Mouse (Mus musculus) right cerebral cortex, postnatal 10 days (tissue): ENCODE measurements at regions not wholly inside any gene's neighbourhood (a gene's known extent, or its start where the extent isn't known, plus 50 kb on each side); places are given as distances from the start of the nearest gene placed in this dataset.
"Not testable (repeated sequence)": the region's sequence is repeated elsewhere in the genome, so short reads cannot be mapped to it uniquely, and the experiment has no call there.

ENCODE experiments used
- DNase-seq, 2 experiments: peaks; one replicate each; pipeline ENCODE4 v3.0.0; 2021; ENCODE audit warnings: low spot score in 2 of 2

- no peak for DNase-seq
These were observed 61.6 kb downstream of the Zxdb start for GRCm38 (mm10) chrX:94785983-94786382.

GRCm38 (mm10) chrX:94788331-94788920 lies 64.1 kb downstream of the Zxdb start:
- DNase-seq: no peak

GRCm38 (mm10) chrX:94796845-94797244 lies 72.5 kb downstream of the Zxdb start:
- DNase-seq: not testable (repeated sequence)

- not testable (repeated sequence) for DNase-seq
These were observed 73.2 kb downstream of the Zxdb start for GRCm38 (mm10) chrX:94797348-94798182.

DNA sequence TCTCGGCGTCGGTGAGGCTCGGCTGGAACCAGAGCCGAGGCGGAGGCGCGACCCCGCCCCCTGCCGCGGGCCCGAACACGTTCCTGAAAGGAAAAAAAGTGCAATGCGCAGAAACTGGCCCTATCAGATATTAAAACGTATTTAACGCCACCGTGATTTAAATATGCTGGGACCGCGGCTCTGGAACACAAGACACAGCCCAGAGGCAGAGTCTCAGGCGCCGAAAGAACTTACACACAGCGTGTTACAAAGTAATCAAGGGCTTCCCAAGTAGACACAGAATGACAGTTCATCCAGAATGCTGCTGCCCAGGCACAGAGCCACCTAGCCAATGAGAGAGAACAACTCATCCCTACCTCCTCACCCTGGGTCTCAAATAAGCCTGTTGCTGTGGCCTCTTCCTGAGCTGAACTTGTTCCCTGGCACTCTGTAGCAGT lies 73.8 kb downstream of the Zxdb start:
- DNase-seq: not testable (repeated sequence)

DNA sequence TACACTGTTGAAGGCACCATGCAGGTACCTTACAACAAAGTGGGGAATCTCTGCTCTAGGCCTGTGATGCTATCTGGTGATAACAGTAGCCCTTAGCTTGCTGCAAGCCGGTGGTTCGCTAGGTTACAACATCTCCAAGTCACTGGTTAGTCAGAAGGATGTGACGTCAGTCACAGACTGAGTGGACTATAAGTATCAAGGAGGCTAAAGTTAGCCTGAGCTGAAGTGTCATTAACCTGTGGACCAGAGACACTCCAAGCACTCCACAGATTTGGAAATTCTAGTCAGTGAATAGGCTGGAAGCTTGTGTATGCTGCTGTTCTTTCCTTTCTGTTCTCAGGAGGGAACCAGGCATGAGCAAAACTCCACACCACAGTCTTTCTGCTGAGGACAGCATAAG lies 88.4 kb downstream of the Zxdb start:
- not testable (repeated sequence) for DNase-seq

DNA sequence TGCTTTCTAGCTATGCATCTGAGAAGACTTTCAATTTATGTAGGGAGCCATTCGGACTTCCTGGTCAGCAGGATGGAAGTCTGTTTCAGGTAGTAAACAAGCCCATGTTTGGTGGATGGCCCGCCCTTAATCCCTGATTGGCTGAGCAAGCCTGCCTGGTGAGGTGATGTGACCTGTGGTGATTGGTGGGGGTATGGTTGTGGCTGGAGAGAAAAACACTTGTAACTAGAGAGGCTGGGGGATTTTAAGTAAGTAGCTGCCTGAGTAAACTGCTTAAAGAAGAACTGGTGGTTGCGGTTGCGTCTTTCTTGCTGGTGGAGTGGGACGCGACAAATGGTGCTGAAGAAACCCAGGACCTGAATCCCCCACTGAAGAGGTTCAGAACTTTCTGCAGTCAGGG lies 103.2 kb downstream of the Zxdb start:
- DNase-seq: not testable (repeated sequence)

GRCm38 (mm10) chrX:94844110-94844779 lies 119.9 kb downstream of the Zxdb start:
- peak in 1 of 2 experiments; percentile 32 for DNase-seq

- DNase-seq: not testable (repeated sequence)
These were observed 125.2 kb downstream of the Zxdb start for GRCm38 (mm10) chrX:94849549-94849948.

- DNase-seq: no peak
These were observed 133.1 kb downstream of the Zxdb start for GRCm38 (mm10) chrX:94857501-94857900.

- DNase-seq: no peak
These were observed 133.6 kb downstream of the Zxdb start for GRCm38 (mm10) chrX:94857954-94858353.

DNA sequence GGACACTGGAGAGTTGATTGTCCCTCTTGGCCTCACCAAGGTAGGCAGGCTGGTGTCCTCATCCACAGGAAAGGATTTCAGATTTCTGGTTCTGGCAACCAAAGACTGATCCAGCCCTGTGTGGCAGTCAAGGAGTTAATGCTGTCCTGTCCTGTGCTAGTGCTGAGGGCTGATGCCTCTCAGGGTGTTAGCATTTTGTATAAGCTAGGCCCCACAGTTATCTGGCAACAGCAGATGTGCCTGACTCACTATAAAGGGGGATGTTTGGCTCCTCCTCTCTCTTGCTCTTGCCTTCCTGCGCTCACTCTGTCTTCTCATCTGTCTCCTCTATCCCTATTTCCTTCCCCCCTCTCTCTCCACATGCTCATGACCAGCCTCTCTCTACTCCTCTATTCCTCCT lies 138.8 kb downstream of the Zxdb start:
- no peak for DNase-seq

GRCm38 (mm10) chrX:94865531-94866502 lies 141.4 kb downstream of the Zxdb start:
- peak; percentile 89 for DNase-seq

- DNase-seq: peak; percentile 20 to 23
These were observed 142.9 kb downstream of the Spin4 start for GRCm38 (mm10) chrX:94883547-94883946.
